Mouse (Mus musculus) embryonic fibroblast, embryonic 13.5 days (primary cell): ENCODE results near the gene Eps8.

ENCODE experiments used
- CTCF ChIP-seq: IDR thresholded peaks from 2 replicates; pipeline ENCODE4 v1.5.1; 2011; ENCODE audit warnings: mild to moderate bottlenecking, control low read depth, low read length, moderate library complexity, borderline replicate concordance; ENCODE audit not compliant: insufficient read depth
- POLR2A ChIP-seq: IDR thresholded peaks from 2 replicates; pipeline ENCODE4 v1.6.1; 2011; ENCODE audit warnings: low read depth, mild to moderate bottlenecking, control low read depth, low read length, moderate library complexity

- TF ChIP-seq CTCF = no peak
- no peak for TF ChIP-seq POLR2A
Measured at GRCm38 (mm10) chr6:137703431-137703830, 48.8 kb upstream of the Eps8 start.
